Mouse (Mus musculus): Measurements from ENCODE around the gene Lurap1. TPM values are rescaled to one million over a fixed set of nuclear protein-coding genes. Genes with fewer than 3 reads are reported as not detected.

The Lurap1 gene
- polyA plus RNA-seq, 1 experiment from 2014 or later, result 1.9 TPM

DNA sequence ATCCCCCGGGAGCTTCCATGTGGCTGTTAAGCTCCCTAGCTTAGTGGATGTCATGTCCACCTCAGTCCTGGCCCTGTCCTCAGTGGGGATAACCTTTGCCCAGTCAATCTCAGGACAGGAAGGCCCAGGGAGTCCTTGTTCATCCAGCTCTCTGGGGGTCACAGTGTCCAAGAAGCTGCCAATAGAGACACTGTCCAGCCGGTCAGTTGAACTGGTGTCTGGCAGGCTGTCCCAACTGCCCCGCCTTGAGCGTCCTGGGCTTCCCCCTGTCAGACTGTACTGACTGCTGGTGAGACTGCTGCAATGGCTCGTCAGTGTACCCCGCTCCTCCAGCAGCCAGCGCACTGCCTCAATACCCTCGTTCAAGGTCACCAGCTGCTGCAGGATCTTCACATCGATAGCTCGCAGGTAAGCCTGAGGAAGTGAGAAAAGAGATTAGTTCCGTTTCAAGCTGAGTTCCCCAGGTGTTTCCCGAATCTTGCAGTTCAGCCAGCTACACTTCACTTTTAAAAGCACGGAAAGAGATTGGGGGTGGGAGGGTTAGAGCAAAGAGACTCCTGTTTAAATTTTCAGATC lies 13.6 kb downstream of the Lurap1 start:
- H3K9ac ChIP-seq (ENCODE audit: low read length), result no peak overlapping the region
- H3K27ac ChIP-seq (ENCODE audit: low read depth), result no peak overlapping the region
- H3K4me2 ChIP-seq (ENCODE audit: low read length), result no peak overlapping the region
- ATAC-seq (replicated peaks; ENCODE audit: low FRiP score, low TSS enrichment, low read depth), result no peak
- H3K4me1 ChIP-seq (replicated peaks; ENCODE audit: control insufficient read depth, insufficient read depth, low read length), result no peaks in the 10 kb centered on the region
- no peaks in the 10 kb centered on the region for H3K36me3 ChIP-seq (ENCODE audit: control insufficient read depth, insufficient read depth, low read length)
- H3K27me3 ChIP-seq (replicated peaks; ENCODE audit: control insufficient read depth, insufficient read depth, low read length), result no peaks in the 10 kb centered on the region
- H3K9me3 ChIP-seq (ENCODE audit: control insufficient read depth, low read length), result no peaks in the 10 kb centered on the region
- 44% methylated on average over 13 of the region's 13 CpGs for WGBS
- no peak overlapping the region for H3K4me3 ChIP-seq (ENCODE audit: low read depth, low read length)
- no peak for DNase-seq (ENCODE audit: low spot score)

DNA sequence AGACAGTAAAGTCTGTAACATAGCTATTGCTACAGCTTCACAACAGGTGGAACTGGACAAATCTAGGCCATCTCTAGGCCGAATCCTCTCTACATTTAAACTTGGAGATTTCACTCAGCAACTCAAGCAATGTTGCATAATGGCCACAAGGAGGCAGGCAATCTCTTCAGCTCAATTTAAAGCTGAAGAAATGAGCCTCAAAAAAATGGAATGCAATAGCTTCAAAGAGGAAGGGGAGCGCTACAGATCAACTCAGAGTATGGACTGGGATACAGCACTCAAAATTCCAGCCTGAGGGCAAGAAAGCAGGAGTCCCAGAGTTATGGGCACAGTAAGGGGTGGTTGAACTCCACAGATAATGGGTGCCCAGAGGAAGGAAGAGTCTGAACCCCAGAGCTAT lies 16.1 kb downstream of the Lurap1 start:
- no peak overlapping the region for H3K4me3 ChIP-seq (ENCODE audit: low read depth, low read length)
- H3K9me3 ChIP-seq (ENCODE audit: control insufficient read depth, low read length), result no peaks in the 10 kb centered on the region
- no peaks in the 10 kb centered on the region for H3K4me1 ChIP-seq (replicated peaks; ENCODE audit: control insufficient read depth, insufficient read depth, low read length)
- no peak overlapping the region for H3K4me2 ChIP-seq (ENCODE audit: low read length)
- no peak overlapping the region for H3K9ac ChIP-seq (ENCODE audit: low read length)
- no peak for DNase-seq (ENCODE audit: low spot score)
- H3K27ac ChIP-seq (ENCODE audit: low read depth), result no peak overlapping the region
- 39% methylated on average over 2 of the region's 2 CpGs for WGBS
- H3K27me3 ChIP-seq (replicated peaks; ENCODE audit: control insufficient read depth, insufficient read depth, low read length), result no peaks in the 10 kb centered on the region
- 0 out of 2 replicates have a peak, but pooled peaks have one; percentile 22 for ATAC-seq (replicated peaks; ENCODE audit: low FRiP score, low TSS enrichment, low read depth)
- no peaks in the 10 kb centered on the region for H3K36me3 ChIP-seq (ENCODE audit: control insufficient read depth, insufficient read depth, low read length)

DNA sequence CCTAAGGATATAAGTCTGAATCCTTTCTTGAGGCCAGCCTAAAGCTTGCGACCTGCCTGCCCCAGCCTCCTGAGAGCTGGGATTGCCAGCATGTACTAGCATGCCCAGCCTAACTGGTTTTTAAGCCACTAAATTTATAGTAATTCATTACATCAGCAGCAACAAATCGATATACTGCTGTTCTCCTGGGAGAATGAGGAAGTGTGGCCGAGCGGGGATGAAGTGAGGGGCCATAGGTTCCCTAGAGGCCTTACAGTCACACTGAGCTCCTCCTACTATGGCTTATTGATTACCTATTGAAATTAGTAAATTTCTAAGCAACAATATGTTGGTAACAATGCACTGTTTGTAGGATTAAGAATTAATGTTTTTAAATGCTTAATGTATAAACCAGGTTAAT lies 18.0 kb downstream of the Lurap1 start:
- H3K36me3 ChIP-seq (ENCODE audit: control insufficient read depth, insufficient read depth, low read length), result no peaks in the 10 kb centered on the region
- no peak overlapping the region for H3K4me3 ChIP-seq (ENCODE audit: low read depth, low read length)
- H3K27me3 ChIP-seq (replicated peaks; ENCODE audit: control insufficient read depth, insufficient read depth, low read length), result no peaks in the 10 kb centered on the region
- H3K4me1 ChIP-seq (replicated peaks; ENCODE audit: control insufficient read depth, insufficient read depth, low read length), result no peaks in the 10 kb centered on the region
- no peak overlapping the region for H3K9ac ChIP-seq (ENCODE audit: low read length)
- DNase-seq (ENCODE audit: low spot score), result no peak
- no peaks in the 10 kb centered on the region for H3K9me3 ChIP-seq (ENCODE audit: control insufficient read depth, low read length)
- no peak overlapping the region for H3K4me2 ChIP-seq (ENCODE audit: low read length)
- H3K27ac ChIP-seq (ENCODE audit: low read depth), result no peak overlapping the region
- no peak for ATAC-seq (replicated peaks; ENCODE audit: low FRiP score, low TSS enrichment, low read depth)
- 83% methylated on average over 4 of the region's 4 CpGs for WGBS

DNA sequence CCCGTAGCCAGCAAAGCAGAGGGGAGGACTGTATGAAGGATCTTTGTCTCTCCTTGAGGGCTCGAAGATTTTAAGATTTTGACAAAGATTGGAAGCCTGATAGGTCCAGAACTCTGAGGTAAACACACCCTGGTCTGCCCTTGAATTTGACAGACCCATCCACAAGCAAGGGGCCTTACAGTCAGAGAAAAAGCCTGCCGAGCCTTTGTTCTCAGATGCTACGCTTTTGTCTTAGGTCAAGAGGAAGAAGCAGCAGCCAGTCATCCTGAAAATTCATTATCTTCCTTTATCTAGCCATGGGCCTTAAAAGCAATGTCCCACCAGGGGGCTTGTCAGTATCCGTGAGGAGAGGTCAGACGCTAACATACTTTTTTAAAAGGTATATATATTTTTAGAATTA lies 23.2 kb downstream of the Lurap1 start:
- Histone ChIP-seq H3K4me2 (ENCODE audit: low read length) (no peak overlapping the region), H3K27ac (ENCODE audit: low read depth) (no peak overlapping the region), H3K36me3 (ENCODE audit: control insufficient read depth, insufficient read depth, low read length) (no peaks in the 10 kb centered on the region), H3K27me3 (replicated peaks; ENCODE audit: control insufficient read depth, insufficient read depth, low read length) (no peaks in the 10 kb centered on the region), H3K9me3 (ENCODE audit: control insufficient read depth, low read length) (no peaks in the 10 kb centered on the region), H3K4me3 (ENCODE audit: low read depth, low read length) (no peak overlapping the region), H3K4me1 (replicated peaks; ENCODE audit: control insufficient read depth, insufficient read depth, low read length) (peaks cover 3% of the 10 kb centered on the region), H3K9ac (ENCODE audit: low read length) (no peak overlapping the region)
- 82% methylated on average over 6 of the region's 6 CpGs for WGBS
- no peak for ATAC-seq (replicated peaks; ENCODE audit: low FRiP score, low TSS enrichment, low read depth)
- DNase-seq (ENCODE audit: low spot score), result no peak

DNA sequence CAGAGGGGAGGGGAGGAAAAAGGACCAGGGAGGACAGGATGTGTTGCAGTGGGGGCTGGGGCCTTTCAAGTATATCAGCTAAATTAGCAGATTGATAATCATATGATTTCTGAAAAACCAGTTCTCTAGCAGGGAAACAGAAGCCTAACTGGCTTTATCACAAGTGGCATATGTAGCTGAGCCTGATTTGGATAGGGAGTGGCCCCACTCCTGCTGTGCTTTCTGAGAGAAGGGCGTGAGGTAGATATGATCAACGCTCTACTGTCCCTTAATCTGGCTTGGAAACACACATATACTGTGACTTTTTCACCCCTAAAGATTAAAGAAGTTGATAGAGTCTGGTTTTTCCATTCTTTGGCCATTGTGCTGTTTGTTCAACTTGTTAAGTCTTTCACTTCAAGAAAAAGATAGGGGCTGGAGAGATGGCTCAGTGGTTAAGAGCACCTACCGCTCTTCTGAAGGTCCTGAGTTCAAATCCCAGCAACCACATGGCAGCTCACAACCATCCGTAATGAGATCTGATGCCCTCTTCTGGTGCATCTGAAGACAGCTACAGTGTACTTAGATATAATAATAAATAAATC lies 25.2 kb downstream of the Lurap1 start:
- Histone ChIP-seq H3K4me1 (replicated peaks; ENCODE audit: control insufficient read depth, insufficient read depth, low read length) (peaks cover 10% of the 10 kb centered on the region), H3K4me2 (ENCODE audit: low read length) (no peak overlapping the region), H3K36me3 (ENCODE audit: control insufficient read depth, insufficient read depth, low read length) (no peaks in the 10 kb centered on the region), H3K27me3 (replicated peaks; ENCODE audit: control insufficient read depth, insufficient read depth, low read length) (no peaks in the 10 kb centered on the region), H3K27ac (ENCODE audit: low read depth) (no peak overlapping the region), H3K9ac (ENCODE audit: low read length) (no peak overlapping the region), H3K9me3 (ENCODE audit: control insufficient read depth, low read length) (no peaks in the 10 kb centered on the region), H3K4me3 (ENCODE audit: low read depth, low read length) (no peak overlapping the region)
- 84% methylated on average over 4 of the region's 4 CpGs for WGBS
- no peak for DNase-seq (ENCODE audit: low spot score)
- no peak for ATAC-seq (replicated peaks; ENCODE audit: low FRiP score, low TSS enrichment, low read depth)

DNA sequence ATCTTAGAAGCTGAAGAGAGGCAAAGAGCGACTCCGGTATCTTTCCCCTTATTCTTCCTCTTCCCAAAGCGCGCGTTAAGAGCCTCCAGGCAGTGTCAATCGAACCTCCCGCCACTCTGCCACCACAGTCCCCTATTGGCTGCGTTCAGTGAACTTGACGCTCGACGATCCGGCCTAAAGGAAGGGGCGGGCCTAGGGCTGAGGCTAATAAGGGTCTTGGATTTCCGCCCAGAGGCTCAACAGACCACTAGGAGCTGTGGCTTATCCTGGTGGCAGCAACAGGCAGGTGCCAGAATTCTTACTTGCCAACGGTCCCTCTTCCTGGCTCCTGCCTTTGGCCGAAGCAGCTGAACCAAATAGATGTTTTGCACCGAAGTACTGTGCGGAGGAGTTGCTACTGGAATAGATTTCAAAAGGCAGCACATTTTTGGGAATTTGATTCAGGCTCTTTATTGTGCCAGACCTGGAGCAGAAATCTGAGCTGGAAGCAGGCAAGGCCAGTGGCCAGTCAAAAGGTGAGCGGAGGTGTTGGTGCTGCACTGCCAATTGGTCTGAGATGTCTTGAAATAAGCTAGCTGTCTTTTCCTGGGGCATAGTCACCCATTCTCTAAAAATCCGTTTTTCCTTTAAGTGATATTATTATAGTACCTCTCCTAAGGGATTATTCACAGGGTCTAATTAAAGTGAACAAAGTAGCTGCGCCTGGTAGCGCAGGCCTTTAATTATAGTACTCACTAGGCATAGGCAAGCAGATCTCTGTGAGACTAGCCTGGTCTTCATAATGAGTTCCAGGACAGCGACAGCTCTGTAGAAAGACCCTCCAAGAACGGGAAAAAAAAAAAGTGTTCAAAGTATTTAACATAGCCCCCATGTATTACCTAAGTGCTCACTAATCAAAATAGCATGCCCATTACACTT lies 27.3 kb downstream of the Lurap1 start, which contains the start of the genes Rad54l and Pomgnt1:
TSS of gene Rad54l (minus strand) at position 89 of the 918 bp plus-strand sequence.
TSS of gene Pomgnt1 (plus strand) at position 239 of the 918 bp plus-strand sequence.
- peak; percentile 89 for DNase-seq (ENCODE audit: low spot score)
- Histone ChIP-seq H3K27me3 (replicated peaks; ENCODE audit: control insufficient read depth, insufficient read depth, low read length) (no peaks in the 10 kb centered on the region), H3K36me3 (ENCODE audit: control insufficient read depth, insufficient read depth, low read length) (0 out of 2 replicates have a peak, but pooled peaks cover 6% of the 10 kb centered on the region), H3K4me3 (ENCODE audit: low read depth, low read length) (peak within 1 kb of the TSS; percentile 53), H3K27ac (ENCODE audit: low read depth) (peak within 1 kb of the TSS; percentile 19; the same call in 1 of the 2 replicates), H3K9me3 (ENCODE audit: control insufficient read depth, low read length) (no peaks in the 10 kb centered on the region), H3K4me2 (ENCODE audit: low read length) (peak within 1 kb of the TSS; percentile 59), H3K9ac (ENCODE audit: low read length) (peak within 1 kb of the TSS; percentile 50), H3K4me1 (replicated peaks; ENCODE audit: control insufficient read depth, insufficient read depth, low read length) (peaks cover 10% of the 10 kb centered on the region)
- peak; percentile 96 for ATAC-seq (replicated peaks; ENCODE audit: low FRiP score, low TSS enrichment, low read depth)
- 6% methylated on average over 24 of the region's 24 CpGs for WGBS

DNA sequence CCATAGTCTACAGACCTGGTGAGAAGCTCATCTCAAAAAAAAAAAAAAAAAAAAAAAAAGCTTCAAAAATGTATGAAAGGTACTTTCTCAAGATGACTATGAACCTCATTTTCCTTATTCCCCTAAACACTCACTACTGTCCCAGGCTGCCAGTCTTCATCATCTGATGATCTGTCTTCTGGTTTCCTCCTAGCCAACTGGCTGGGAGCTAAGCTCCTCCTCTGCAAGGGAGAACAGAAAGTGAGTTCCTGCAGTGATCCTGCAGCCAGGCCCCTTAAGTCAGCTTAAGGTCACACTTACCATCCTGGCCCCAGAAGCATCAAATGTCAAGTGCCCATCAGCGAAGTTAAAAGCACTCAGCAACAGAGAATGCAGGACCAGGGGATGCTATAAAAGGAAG lies 28.4 kb downstream of the Lurap1 start:
- Histone ChIP-seq H3K36me3 (ENCODE audit: control insufficient read depth, insufficient read depth, low read length) (0 out of 2 replicates have a peak, but pooled peaks cover 9% of the 10 kb centered on the region), H3K4me3 (ENCODE audit: low read depth, low read length) (peak overlapping the region; percentile 53), H3K9ac (ENCODE audit: low read length) (peak overlapping the region; percentile 46), H3K4me1 (replicated peaks; ENCODE audit: control insufficient read depth, insufficient read depth, low read length) (peaks cover 10% of the 10 kb centered on the region), H3K27me3 (replicated peaks; ENCODE audit: control insufficient read depth, insufficient read depth, low read length) (no peaks in the 10 kb centered on the region), H3K27ac (ENCODE audit: low read depth) (no peak overlapping the region), H3K4me2 (ENCODE audit: low read length) (peak overlapping the region; percentile 59), H3K9me3 (ENCODE audit: control insufficient read depth, low read length) (no peaks in the 10 kb centered on the region)
- DNase-seq (ENCODE audit: low spot score), result no peak
- ATAC-seq (replicated peaks; ENCODE audit: low FRiP score, low TSS enrichment, low read depth), result no peak
- WGBS, result 3% methylated on average over 1 of the region's 1 CpGs

DNA sequence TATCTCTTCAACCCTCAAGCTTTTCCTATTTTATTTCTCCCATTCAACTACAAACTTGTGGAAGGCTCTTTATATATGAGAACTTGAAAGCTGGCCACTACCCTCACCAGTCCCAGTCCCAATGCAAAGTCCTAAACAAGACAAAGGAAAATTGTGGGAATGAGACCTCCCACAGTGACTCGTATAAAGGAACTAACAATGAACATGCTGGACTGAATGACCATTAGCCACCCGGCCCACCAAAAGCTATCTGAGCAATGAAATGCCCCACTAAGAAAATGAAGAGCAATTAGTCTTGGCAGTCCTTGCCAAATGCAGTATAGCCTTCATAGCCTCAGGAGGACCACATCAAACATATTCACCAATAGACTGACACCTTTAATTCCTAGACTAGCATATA lies 39.7 kb downstream of the Lurap1 start:
- DNase-seq (ENCODE audit: low spot score) (no peak), ATAC-seq (replicated peaks; ENCODE audit: low FRiP score, low TSS enrichment, low read depth) (no peak)
- 81% methylated on average over 2 of the region's 2 CpGs for WGBS
- Histone ChIP-seq H3K4me2 (ENCODE audit: low read length) (no peak overlapping the region), H3K27me3 (replicated peaks; ENCODE audit: control insufficient read depth, insufficient read depth, low read length) (no peaks in the 10 kb centered on the region), H3K36me3 (ENCODE audit: control insufficient read depth, insufficient read depth, low read length) (peaks cover 10% of the 10 kb centered on the region; the same call in 1 of the 2 replicates), H3K4me1 (replicated peaks; ENCODE audit: control insufficient read depth, insufficient read depth, low read length) (no peaks in the 10 kb centered on the region), H3K9ac (ENCODE audit: low read length) (no peak overlapping the region), H3K4me3 (ENCODE audit: low read depth, low read length) (no peak overlapping the region), H3K9me3 (ENCODE audit: control insufficient read depth, low read length) (no peaks in the 10 kb centered on the region), H3K27ac (ENCODE audit: low read depth) (no peak overlapping the region)

Data from intestine, embryonic 14.5 days (tissue).